In the genomic region with DNA sequence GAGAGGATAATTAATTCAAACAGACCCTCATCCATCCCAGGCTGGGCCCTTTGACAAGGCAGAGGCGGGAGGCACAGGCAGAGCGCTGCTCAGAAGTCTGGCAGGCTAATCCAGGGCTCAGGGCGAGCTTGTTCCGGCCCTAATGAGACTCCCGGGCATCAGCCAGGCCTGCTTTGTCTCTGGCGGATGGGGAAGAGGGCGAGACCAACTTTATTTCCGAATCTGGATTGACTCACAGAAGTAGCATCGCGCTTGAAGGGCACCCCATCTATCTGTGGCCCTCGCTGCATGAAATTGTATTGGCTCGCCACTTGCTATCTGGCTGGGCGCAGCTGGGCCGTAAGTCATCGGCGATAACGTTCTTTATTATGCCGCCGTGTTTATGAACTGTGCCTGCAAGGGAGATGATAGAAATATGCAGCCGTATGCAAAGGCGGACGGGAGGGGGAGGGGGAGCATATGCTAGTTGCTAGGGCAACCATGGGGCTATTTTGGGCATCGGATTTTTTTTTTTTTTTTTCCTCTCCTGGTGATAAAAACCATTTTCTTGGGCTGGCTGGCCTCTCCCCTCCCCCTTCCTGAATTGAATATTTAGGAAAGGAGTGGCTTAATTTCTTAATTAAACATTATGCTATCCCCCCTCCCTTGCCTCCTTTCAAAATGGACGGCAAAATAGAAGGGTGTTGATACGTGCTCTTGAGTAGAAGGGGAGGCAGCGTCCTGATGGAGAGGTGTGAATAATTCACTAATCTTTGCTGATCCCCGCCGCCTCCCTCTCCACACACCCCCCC, we compare ENCODE assay signal across 8 mouse cellular contexts.
A peak's percentile ranks its signal among the peaks of the same experiment; 100 is the strongest.
DNase-seq lines count a peak whose midpoint lies in the region; ATAC-seq lines count a peak whose summit lies in the region.

No protein-coding gene starts in this region.

- peak overlapping the region; percentile 26 for H3K4me3 ChIP-seq in limb, embryonic 11.5 days (ENCODE audit: low read depth, low read length)
- peak overlapping the region; percentile 24 for H3K4me3 ChIP-seq in midbrain, embryonic 13.5 days (replicated peaks)
- peak overlapping the region; percentile 30 for H3K4me3 ChIP-seq in stomach, embryonic 15.5 days (replicated peaks)

- no peaks in the 10 kb centered on the region for H3K36me3 ChIP-seq in limb, embryonic 11.5 days (ENCODE audit: control insufficient read depth, insufficient read depth, low read length)
- H3K36me3 ChIP-seq in midbrain, embryonic 13.5 days: no peaks in the 10 kb centered on the region
- H3K36me3 ChIP-seq in stomach, embryonic 15.5 days: no peaks in the 10 kb centered on the region

- H3K4me1 ChIP-seq in limb, embryonic 11.5 days (ENCODE audit: control insufficient read depth, insufficient read depth, low read length): peaks cover 24% of the 10 kb centered on the region
- peaks cover 70% of the 10 kb centered on the region for H3K4me1 ChIP-seq in midbrain, embryonic 13.5 days (replicated peaks)
- H3K4me1 ChIP-seq in stomach, embryonic 15.5 days: peaks cover 17% of the 10 kb centered on the region

- no peaks in the 10 kb centered on the region for H3K9me3 ChIP-seq in limb, embryonic 11.5 days (ENCODE audit: control insufficient read depth, low read length)
- no peaks in the 10 kb centered on the region for H3K9me3 ChIP-seq in midbrain, embryonic 13.5 days
- H3K9me3 ChIP-seq in stomach, embryonic 15.5 days: no peaks in the 10 kb centered on the region

- H3K27ac ChIP-seq in limb, embryonic 11.5 days (replicated peaks; ENCODE audit: low read depth, low read length): peak overlapping the region; percentile 42
- peak overlapping the region; percentile 97 for H3K27ac ChIP-seq in midbrain, embryonic 13.5 days
- H3K27ac ChIP-seq in stomach, embryonic 15.5 days: peak overlapping the region; percentile 54; the same call in 1 of the 2 replicates

- ATAC-seq in granulocyte monocyte progenitor cell, adult 5-6 weeks (replicated peaks; ENCODE audit: poor library complexity, severe bottlenecking): 0 out of 2 replicates have a peak, but pooled peaks have one; percentile 17
- ATAC-seq in limb, embryonic 11.5 days (ENCODE audit: insufficient number of reproducible peaks, low FRiP score, low TSS enrichment, low read depth): no peak
- peak; percentile 91 for ATAC-seq in midbrain, embryonic 13.5 days
- peak; percentile 64 for ATAC-seq in stomach, embryonic 15.5 days (ENCODE audit: insufficient read depth, low FRiP score, low read depth)

- H3K9ac ChIP-seq in limb, embryonic 11.5 days (ENCODE audit: low read length): peak overlapping the region; percentile 47; the same call in 1 of the 2 replicates
- H3K9ac ChIP-seq in midbrain, embryonic 13.5 days (replicated peaks): peak overlapping the region; percentile 51
- no peak overlapping the region for H3K9ac ChIP-seq in stomach, embryonic 15.5 days

- under 1% methylated on average over 28 of the region's 28 CpGs for WGBS in limb, embryonic 11.5 days
- WGBS in midbrain, embryonic 13.5 days: under 1% methylated on average over 28 of the region's 28 CpGs
- 2% methylated on average over 28 of the region's 28 CpGs for WGBS in stomach, embryonic 15.5 days

- H3K4me2 ChIP-seq in limb, embryonic 11.5 days (ENCODE audit: low read depth, severe bottlenecking): peak overlapping the region; percentile 63
- peak overlapping the region; percentile 54 for H3K4me2 ChIP-seq in midbrain, embryonic 13.5 days (replicated peaks)
- H3K4me2 ChIP-seq in stomach, embryonic 15.5 days: peak overlapping the region; percentile 57

- DNase-seq in adrenal gland, postnatal 10 days: peak; percentile 44
- no peak for DNase-seq in adrenal gland, adult 8-10 months
- DNase-seq in cerebellum, postnatal 4 days (ENCODE audit: low spot score in 2 of 2): peak; percentile 41 to 76
- peak; percentile 36 for DNase-seq in kidney, adult 18-20 months
- DNase-seq in limb, embryonic 11.5 days (ENCODE audit: low spot score): peak; percentile 80

- peaks cover 22% of the 10 kb centered on the region for H3K27me3 ChIP-seq in limb, embryonic 11.5 days (ENCODE audit: control insufficient read depth, insufficient read depth, low read length)
- no peaks in the 10 kb centered on the region for H3K27me3 ChIP-seq in midbrain, embryonic 13.5 days
- H3K27me3 ChIP-seq in stomach, embryonic 15.5 days (replicated peaks): peaks cover 16% of the 10 kb centered on the region

Comparison
In these comparisons a context has a peak if more than half of its experiments do, and no peak if none do; other contexts are left out.
1. H3K27ac ChIP-seq: peak in every context shown above with its lines; median percentile 97 in midbrain, embryonic 13.5 days; 54 in stomach, embryonic 15.5 days; 42 in limb, embryonic 11.5 days.